Mouse (Mus musculus) kidney, postnatal 14 days (tissue): ENCODE results near the gene Rrad.

Experiments
- DNase-seq: peaks from one replicate; pipeline ENCODE4 v3.0.0; 2022; ENCODE audit warnings: mixed read lengths

Rrad gene

DNA sequence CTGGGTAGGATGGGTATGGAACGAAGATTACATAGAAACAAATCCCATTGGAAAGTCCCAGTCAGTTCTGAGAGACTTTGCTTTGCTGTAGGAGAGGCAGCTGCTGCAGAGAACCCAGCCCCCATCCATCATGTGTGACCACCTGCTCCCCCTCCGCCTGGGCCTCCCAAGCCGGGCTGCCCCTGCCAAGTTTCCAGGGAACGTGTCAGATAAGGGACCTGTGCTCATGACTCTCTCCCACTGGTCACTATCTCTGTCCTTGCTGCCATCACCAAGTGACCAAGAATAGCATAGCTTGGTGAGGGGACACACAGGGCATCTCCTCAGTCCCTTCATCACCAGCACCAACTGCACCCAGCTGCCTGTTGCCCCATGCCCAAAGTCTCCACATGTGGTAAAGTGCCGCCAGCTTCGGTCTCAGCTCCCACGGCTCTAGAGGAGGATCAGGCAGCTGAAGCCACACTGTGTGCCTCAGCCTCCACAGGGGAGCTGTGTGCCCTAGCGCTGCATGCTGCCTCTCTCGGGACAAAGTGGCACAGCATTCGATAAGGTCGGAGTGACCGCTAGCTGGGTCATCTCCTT is 20.9 kb downstream of the Rrad start:
- no peak for DNase-seq

DNA sequence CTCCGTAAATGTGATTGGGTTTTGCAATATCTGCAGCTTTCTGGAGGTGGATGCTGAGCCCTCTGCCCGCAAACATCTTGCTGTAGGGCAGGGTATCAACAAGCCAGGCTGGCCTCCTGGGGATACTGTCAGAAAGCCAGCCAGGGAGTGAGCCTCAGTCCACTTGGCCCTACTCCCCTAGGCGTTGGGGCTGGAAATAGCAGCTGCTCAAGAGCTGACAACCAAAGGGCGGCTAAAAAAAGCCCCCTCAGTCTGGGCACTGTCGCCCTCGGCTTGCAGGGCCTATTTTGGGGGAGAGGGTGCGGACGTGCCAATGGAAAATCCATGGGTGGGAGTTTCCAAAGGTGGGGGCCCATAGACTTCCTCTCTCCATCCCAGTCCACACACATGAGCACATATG is 21.9 kb downstream of the Rrad start:
- DNase-seq: no peak

DNA sequence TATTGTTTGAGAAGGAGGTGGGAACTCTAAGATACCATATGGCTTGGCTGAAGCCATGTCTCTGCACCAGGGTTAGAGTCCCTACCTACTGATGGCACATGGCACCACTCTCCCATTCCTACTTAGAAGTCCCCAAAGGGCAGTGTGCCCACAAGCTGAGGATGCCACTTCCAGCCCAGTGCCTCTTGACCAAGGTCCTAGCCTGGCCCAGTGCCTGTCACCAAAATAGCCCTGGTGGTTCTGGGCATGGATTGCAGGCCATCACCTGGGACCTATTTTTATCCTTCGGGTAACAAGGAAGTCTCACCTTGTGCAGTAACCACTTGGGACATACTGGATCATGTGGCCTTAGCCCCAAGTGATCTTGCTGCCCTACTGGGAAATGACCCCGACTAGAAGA is 23.2 kb downstream of the Rrad start:
- no peak for DNase-seq

DNA sequence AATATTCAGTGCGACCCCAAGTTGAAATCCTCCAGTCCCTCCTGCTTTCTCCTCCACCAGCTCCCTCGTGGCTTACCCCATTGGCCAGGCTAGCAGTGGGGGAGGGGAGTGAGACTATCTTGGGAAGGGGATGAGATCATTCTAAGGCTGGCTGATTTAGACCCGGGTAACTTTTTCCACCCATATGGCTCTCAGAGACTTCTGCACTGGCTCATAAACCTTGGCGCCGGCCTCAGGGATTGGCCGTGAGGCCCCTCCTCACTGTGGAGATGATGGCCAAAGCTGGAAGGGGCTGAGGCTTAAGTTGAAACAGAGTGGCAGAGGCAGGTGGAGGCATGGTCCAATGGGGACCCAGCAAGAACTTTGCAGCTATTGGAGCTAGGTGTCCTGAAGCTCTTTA is 24.8 kb downstream of the Rrad start:
- DNase-seq: no peak

DNA sequence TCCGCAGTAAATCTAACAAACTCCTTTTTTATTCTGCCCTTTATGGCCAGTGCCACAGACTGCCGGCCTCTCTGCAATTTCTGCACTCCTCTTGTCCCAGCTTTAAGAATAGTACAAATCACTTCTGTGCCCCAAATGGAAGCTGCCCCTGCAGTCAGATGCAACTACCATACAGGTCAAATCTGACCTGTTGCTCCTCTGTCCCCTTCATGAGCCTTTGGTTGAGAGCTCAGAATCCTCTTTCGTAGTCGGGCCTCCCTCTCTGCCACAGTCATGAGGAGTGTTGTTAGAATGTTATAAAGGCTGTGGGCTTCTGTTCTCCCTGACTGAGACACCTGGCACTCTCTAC is 27.9 kb downstream of the Rrad start:
- DNase-seq: no peak

DNA sequence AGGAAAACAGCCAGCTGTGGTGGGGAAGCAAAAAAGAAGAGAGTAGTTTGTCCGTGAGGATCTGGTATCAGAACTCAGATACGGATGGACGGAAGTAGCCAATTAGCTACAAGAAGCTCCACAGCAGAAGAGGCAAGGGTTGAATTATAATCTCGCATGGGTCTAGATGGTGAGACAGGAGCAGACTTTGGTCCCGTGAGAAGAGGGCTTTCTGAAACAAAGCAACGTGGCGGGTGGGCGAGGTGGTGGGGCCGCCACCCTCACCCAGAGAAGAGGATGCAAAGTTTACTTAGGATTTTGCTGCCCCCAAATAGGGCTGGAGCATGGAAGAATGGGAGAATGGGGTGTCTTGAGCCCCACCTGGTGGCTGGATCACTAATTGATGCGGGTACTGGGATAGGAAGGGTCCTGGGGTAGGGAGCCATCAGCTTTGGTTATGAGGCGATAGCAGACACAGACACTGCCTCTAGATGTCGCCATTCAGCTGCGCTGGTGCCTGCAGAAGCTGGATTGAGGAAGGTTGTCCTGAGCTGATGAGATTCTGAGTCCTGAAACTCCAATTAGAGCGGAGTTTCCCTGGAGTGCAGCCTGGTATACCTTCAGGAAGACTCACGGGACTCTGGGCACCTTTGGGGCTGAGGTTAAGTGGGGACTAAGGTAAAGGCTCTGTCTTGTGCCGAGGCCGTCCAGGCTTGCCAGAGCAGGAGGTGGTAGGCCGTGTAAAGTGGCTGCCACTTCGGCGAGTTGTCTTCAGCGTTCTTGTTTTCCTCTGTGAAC is 28.5 kb downstream of the Rrad start:
- DNase-seq: peak; percentile 94

DNA sequence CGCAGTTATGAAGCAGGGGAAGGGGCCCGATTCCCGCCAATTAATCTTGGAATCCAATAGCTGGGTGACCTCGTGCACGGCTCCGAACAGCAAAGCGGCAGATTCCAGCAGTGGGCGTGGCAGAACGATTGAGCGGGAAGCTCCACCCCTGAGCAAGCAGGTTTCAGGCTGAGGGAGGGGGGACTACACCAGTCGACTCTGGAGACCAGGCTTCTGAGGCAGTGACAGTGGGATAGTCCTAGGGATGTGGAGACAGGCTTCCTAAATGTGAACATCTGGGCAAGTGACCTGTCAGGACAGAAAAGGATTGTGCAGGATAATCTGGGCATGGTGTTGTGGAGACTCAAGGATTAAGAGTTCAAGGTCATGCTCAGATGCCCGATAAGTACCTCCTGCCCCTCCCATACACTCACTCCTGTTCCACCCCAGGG is 29.2 kb downstream of the Rrad start:
- peak; percentile 51 for DNase-seq

DNA sequence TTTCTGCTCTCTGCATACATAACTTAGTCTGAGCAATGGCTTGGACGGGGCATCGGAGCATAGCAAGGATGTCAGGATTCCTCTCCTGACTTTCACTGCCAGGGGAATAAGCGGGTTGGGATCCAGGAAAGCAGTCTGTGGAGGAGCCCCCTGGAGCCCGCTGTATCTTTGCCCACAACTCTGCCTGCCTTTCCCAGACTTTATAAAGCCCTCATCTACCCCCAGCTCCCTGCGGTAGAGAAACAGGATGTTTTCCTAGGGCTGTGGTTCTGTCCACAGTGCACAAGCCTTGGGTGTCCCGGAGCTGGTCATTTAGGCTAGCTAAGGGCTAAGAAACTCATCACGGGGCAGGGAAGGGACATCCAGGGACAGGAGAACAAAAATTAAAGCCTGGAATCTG is 29.7 kb downstream of the Rrad start:
- DNase-seq: no peak

DNA sequence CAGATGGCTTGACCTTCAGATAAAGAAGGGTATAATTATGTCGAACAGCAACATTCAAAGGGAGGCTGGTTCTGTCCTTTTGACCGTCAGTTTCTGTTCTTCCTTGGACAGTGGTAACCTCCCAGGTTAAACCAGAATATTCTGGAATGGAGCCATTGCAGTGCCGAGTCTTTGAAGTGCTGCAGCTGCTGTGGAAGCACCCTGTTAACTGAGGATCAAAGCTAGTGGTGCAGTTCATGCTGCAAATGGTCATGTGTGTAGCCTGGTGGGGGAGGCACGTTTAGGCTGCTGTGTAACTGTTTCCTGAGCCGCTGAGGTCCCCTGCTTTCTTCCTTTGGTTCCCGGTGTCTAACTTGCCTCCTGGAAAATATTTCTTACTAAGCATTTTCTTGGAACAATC is 32.6 kb downstream of the Rrad start:
- peak; percentile 81 for DNase-seq

DNA sequence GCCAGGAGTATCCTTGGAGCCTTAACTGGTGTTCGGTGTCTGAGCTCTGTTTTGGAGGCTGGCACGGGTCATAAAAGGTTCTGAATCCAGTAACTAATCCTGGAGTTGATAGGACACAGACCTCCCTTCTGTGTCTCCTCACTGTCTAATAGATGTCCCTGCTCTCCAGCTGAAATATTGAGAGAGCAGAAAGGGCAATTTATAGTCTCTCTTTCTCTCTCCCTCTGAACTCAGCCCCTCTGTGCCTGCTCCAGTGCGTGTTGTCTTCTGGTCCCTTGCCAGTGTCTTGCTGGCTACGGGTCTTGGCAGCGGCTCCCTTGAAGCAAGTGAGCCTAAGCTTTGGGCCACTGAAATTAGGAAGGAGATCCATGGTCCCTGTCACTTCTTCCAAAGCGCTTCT is 33.5 kb downstream of the Rrad start:
- peak; percentile 47 for DNase-seq

DNA sequence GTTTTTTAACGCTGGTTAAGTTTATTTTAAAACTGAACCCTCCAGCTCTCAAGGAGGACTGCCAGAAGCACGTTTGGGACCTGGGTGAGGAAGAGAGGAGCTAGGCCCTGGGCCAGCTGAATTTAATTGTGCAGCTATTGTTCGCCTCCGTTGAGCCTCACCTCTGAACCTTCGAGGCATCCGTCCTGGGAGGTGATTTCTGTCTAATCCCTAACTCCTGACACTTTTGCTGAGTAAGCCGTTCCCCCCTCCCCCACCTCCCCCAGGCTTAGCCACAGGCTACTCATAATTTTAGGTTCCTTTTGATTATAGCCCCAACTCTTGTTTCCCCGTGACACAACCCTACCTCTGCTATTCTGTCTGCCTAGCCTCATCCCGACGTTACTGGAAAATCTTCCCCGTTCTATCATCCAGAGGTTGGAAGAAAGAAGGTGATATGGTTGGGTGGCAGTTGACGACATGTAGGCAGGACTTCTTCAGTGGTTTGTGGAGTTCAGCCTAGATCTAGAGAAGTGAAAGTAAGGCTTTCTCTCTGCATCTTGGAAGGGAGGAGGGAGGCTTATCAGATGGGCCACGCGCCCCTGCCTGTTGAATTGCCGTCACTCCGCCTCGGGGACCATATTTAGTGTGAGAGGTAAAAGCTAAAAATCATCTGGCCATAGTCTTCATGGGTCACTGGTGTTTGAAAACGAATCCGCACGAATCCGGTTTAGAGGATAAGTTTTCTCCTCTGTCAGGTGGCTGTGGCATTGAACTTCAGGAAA is 35.2 kb downstream of the Rrad start:
- no peak for DNase-seq

DNA sequence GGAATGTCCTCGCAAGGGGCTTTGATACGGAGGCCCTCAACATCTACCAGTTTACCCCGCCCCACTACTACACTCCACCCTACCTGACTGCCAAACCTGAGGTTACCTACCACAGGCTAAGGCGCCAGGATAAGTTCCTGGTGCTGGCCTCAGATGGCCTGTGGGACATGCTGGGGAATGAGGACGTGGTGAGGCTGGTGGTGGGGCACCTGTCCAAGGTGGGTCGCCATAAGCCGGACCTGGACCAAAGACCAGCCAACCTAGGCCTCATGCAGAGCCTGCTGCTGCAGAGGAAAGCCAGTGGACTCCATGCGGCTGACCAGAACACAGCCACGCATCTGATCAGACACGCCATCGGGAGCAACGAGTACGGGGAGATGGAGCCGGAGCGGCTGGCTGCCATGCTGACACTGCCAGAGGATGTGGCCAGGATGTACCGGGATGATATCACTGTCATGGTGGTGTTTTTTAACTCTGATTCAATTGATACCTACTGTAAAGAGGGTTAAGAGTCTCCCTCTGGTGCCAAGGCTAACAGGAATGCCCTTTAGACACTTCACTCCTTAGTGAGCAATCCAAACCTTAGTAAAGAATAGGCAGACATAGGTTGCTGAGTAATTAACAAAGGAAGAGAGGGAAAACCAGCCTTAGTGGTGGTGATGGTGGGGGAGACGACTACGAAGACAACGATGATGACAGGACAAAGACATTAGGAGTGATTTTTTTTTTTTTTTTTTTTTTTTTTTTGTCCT is 36.3 kb downstream of the Rrad start:
- no peak for DNase-seq

DNA sequence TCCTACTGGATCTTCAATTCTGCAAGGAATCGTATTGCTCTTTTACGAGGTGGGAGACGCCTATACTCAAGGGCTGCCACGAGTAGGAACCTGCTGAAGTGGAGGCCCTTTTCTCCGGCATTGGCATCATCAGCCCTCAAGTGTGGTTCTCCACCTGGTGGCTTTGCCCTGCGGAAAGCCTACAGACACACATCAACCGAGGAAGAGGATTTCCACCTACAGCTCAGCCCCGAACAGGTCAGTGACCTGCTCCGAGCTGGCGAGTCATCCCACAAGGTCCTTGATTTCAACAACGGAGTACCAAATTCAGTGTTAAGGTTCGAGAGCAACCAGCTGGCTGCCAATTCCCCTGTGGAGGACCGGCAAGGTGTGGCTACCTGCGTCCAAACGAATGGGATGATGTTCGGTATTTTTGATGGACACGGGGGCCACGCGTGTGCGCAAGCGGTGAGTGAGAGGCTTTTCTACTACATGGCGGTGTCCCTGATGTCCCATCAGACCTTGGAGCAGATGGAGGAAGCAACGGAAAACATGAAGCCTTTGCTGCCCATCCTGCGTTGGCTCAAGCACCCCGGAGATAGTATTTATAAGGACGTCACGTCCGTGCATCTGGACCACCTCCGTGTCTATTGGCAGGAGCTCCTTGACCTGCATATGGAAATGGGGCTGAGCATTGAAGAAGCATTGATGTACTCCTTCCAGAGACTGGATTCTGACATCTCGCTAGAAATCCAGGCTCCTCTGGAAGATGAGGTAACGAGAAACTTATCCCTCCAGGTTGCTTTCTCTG is 37.4 kb downstream of the Rrad start:
- no peak for DNase-seq

DNA sequence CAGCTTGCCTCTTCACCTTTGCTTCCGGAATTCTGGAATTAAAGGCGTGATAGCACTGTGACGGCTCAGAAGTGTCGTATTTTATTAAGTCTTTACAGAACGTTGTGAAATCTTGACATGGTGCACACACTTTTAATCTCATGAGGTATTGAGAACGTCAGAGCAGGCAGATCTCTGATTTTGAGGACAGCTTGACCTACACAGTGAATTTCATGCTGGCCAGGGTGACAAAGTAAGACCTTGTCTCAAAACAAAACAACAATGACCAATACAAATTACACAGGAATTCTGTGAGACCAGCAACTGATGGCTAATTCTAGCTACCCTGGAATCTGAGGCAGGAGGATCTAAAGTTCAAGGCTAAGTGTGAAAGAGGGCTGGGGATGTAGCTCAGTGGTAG is 38.6 kb downstream of the Rrad start:
- no peak for DNase-seq

DNA sequence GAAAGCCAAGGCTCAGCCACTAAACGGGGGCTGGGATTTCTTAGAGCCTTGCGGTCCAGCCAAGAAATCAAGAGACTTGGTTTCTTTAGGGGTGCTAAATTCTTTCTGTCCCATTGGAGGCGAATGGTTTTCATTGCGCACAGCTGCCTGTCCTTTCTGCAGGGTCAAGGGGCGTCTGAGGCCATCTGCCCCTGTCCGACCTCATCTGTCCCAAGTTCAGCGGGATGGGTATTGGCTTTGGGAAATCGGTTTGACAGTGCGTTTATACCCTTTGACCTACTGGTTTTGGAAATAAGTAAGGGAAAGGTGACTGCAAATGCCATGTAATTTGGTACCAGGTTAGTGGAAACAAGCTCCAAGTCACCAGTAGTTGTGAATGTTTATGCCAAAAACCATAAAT is 39.3 kb downstream of the Rrad start:
- DNase-seq: no peak

DNA sequence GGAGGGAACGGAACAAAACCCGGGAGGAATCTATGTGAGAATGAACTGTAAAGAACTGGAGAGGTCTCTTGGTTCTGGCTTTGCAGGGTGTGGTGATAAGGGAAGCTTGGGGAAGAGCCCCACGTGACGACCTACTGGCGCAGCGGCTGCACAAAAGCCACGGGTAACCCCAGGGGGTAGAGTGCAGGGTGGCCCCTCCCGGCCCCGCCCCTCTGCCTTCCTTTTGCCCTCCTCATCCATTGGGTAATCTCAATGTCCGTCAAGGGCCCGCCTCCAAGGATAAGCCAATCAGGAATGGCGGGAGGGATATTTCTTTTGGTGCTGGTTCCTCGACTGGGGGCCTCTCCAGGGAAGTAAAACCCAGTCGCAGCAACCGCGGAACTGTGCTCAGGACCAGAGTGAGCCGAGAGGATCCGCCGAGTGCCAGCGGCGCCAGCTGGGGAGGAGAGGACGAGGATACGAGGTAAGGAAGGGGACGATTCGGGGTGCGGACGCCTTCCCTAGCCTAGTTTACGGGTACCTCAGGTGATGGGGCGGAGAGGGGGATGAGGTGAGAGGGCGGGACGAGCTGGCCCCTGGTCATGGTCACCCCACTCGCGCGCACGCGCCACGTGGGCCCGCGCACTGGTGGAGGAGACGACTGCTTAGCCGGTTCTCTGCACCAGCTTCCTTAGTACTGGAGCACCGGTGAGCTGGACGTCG is 39.8 kb downstream of the Rrad start, which contains the start of gene Pdp2:
TSS of gene Pdp2 (plus strand) at position 319 of the 702 bp plus-strand sequence.
- DNase-seq: peak; percentile 95

DNA sequence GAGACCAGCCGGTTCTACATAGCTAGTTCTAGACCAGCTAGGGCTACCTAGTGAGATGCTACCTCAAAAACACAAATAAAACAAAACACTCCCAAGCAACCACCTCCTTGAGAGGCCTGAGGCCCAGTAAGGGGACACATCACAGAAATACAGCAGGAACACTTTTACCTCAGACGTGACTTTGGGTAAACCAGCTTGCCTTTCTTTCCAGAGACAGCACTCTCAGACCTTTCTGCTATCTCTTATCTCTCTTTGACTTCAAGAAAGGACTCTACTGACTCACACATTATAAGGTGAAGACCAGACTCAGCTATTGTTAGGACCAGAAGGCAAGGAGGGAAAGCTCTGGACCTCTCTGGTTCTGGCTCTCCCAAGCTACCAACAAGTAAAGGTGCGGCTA is 40.8 kb downstream of the Rrad start:
- no peak for DNase-seq

DNA sequence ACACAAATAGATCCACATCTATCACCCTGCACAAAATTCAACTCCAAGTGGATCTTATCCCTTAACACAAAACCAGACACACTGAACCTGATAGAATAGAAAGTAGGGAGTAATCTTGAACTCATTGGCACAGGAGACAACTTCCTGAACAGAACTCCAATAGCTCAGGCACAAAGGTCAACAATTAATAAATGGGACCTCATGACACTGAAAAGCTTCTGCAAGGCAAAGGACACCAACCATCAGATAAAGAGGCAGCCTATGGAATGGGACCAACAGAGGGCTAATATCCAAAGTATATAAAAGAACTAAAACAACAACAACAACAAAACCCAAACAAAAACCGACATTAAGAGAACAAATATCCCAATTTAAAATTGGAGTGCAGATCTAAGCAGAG is 46.6 kb downstream of the Rrad start:
- no peak for DNase-seq
